Mouse (Mus musculus) testis, adult 2 months (tissue): Measurements from ENCODE around the gene Iqsec1.

Experiments
- CTCF ChIP-seq: fragments of 200-500 bp; IDR thresholded peaks from 2 replicates; pipeline ENCODE4 v1.5.1; 2012; ENCODE audit warnings: low read depth, mild to moderate bottlenecking, inconsistent platforms, low read length, moderate library complexity; ENCODE audit not compliant: control insufficient read depth, insufficient read depth, insufficient replicate concordance
- POLR2A ChIP-seq: fragments of 200-500 bp; IDR thresholded peaks from 2 replicates; pipeline ENCODE4 v1.6.1; 2012; ENCODE audit warnings: low read depth, mild to moderate bottlenecking, inconsistent platforms, low read length, moderate library complexity; ENCODE audit not compliant: control insufficient read depth

DNA sequence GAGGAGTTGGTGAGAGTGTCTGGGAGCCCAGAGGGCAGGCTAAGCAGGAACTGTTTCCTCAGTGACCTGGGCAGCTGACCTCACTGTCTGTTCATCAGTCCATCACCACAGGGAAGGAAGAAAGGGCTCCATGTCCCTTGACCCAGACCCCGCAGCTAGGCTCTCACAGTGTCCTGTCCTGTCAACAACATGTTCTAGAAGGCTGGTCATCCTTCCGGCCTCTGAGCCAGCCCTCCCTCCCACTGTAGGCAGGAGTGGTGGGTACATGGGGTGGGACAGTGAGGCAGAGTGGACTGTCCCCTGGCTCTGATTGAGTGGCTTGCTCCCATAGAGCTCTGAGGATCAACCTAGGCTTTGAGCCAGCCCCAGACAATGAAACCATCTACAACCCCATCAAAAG is 284.7 kb downstream of the Iqsec1 start:
- TF ChIP-seq CTCF (no peak), POLR2A (no peak)
